Mouse (Mus musculus) limb, embryonic 15.5 days (tissue): Measurements from ENCODE around the gene Ptpn3. TPM values are rescaled to one million over a fixed set of nuclear protein-coding genes. Genes with fewer than 3 reads are reported as not detected.
A peak's percentile ranks its signal among the peaks of the same experiment; 100 is the strongest.

Experiments
- ATAC-seq: fragments of 200-750 bp; cut with Nextera tagmentation; 2 replicates; pipeline ENCODE4 v1.8.0; 2017; ENCODE audit warnings: low read depth, moderate TSS enrichment; ENCODE audit not compliant: insufficient number of reproducible peaks, low FRiP score, low TSS enrichment
- H3K27ac ChIP-seq: fragments of 300-500 bp; sonication (generic); 2 replicates; pipeline ENCODE4 v1.5.1; 2015; ENCODE audit warnings: moderate library complexity, mild to moderate bottlenecking, inconsistent platforms
- H3K27me3 ChIP-seq: fragments of 300-500 bp; sonication (generic); 2 replicates; pipeline ENCODE4 v1.6.1; 2015; ENCODE audit warnings: inconsistent platforms
- H3K36me3 ChIP-seq: fragments of 300-500 bp; sonication (generic); 2 replicates; pipeline ENCODE4 v1.6.1; 2015; ENCODE audit warnings: inconsistent platforms
- H3K4me1 ChIP-seq: fragments of 300-500 bp; sonication (generic); 2 replicates; pipeline ENCODE4 v1.6.1; 2015; ENCODE audit warnings: inconsistent platforms
- H3K4me2 ChIP-seq: fragments of 300-500 bp; sonication (generic); 2 replicates; pipeline ENCODE4 v1.6.1; 2015; ENCODE audit warnings: mild to moderate bottlenecking, inconsistent platforms
- H3K4me3 ChIP-seq: fragments of 300-500 bp; sonication (generic); 2 replicates; pipeline ENCODE4 v1.5.1; 2015; ENCODE audit warnings: mild to moderate bottlenecking, inconsistent platforms
- H3K9ac ChIP-seq: fragments of 300-500 bp; sonication (generic); 2 replicates; pipeline ENCODE4 v1.6.1; 2015; ENCODE audit warnings: inconsistent platforms
- H3K9me3 ChIP-seq: fragments of 300-500 bp; sonication (generic); 2 replicates; pipeline ENCODE4 v1.6.1; 2016; ENCODE audit warnings: inconsistent platforms
- WGBS: fragments of 180-500 bp; shearing (Covaris S2); methylation state at CpG from one replicate; pipeline ENCODE4 v1.1.7; 2015; 5-methylcytosine and 5-hydroxymethylcytosine counted together
- polyA plus RNA-seq: library from polyadenylated mRNA; unstranded; fragments of >200 nt; fragmentation: Nextera tagmentation; extraction: Ambion mirVana; gene quantifications from 2 replicates; pipeline ENCODE4 v1.2.1, GENCODE M21; 2015

Gene Ptpn3
- polyA plus RNA-seq, 1 experiment from 2014 or later, result 3.3 TPM

GRCm38 (mm10) chr4:57183493-57183892 is 118.1 kb downstream of the Ptpn3 start:
- H3K27me3 ChIP-seq, result no peaks in the 10 kb centered on the region
- no peak overlapping the region for H3K4me3 ChIP-seq
- H3K9ac ChIP-seq, result no peak overlapping the region
- peaks cover 4% of the 10 kb centered on the region; the same call in 1 of the 2 replicates for H3K4me1 ChIP-seq
- no peak overlapping the region for H3K27ac ChIP-seq
- no peaks in the 10 kb centered on the region for H3K9me3 ChIP-seq
- ATAC-seq, result no peak
- H3K4me2 ChIP-seq, result no peak overlapping the region
- 51% methylated on average over 4 of the region's 4 CpGs for WGBS
- no peaks in the 10 kb centered on the region for H3K36me3 ChIP-seq

GRCm38 (mm10) chr4:57181538-57181937 is 120.1 kb downstream of the Ptpn3 start:
- WGBS, result 62% methylated on average over 1 of the region's 1 CpGs
- Histone ChIP-seq H3K4me1 (peaks cover 4% of the 10 kb centered on the region; the same call in 1 of the 2 replicates), H3K27me3 (no peaks in the 10 kb centered on the region), H3K9me3 (no peaks in the 10 kb centered on the region), H3K4me2 (no peak overlapping the region), H3K27ac (no peak overlapping the region), H3K4me3 (no peak overlapping the region), H3K36me3 (no peaks in the 10 kb centered on the region), H3K9ac (no peak overlapping the region)
- ATAC-seq, result no peak

GRCm38 (mm10) chr4:57178881-57179280 is 122.8 kb downstream of the Ptpn3 start:
- H3K27me3 ChIP-seq, result no peaks in the 10 kb centered on the region
- H3K36me3 ChIP-seq, result no peaks in the 10 kb centered on the region
- ATAC-seq, result no peak
- no peaks in the 10 kb centered on the region for H3K4me1 ChIP-seq
- H3K4me3 ChIP-seq, result no peak overlapping the region
- WGBS, result 67% methylated on average over 4 of the region's 4 CpGs
- no peaks in the 10 kb centered on the region for H3K9me3 ChIP-seq
- no peak overlapping the region for H3K4me2 ChIP-seq
- H3K9ac ChIP-seq, result no peak overlapping the region
- H3K27ac ChIP-seq, result no peak overlapping the region

- Histone ChIP-seq H3K4me2 (no peak overlapping the region), H3K27ac (no peak overlapping the region), H3K9me3 (no peaks in the 10 kb centered on the region), H3K4me3 (no peak overlapping the region), H3K27me3 (no peaks in the 10 kb centered on the region), H3K4me1 (0 out of 2 replicates have a peak, but pooled peaks cover 9% of the 10 kb centered on the region), H3K9ac (no peak overlapping the region), H3K36me3 (no peaks in the 10 kb centered on the region)
- WGBS, result 64% methylated on average over 10 of the region's 10 CpGs
- no peak for ATAC-seq
These were observed 126.3 kb downstream of the Ptpn3 start for GRCm38 (mm10) chr4:57175329-57175728.

GRCm38 (mm10) chr4:57172861-57173260 is 128.8 kb downstream of the Ptpn3 start:
- Histone ChIP-seq H3K4me3 (no peak overlapping the region), H3K27ac (no peak overlapping the region), H3K36me3 (no peaks in the 10 kb centered on the region), H3K4me1 (peaks cover 9% of the 10 kb centered on the region; the same call in 1 of the 2 replicates), H3K4me2 (no peak overlapping the region), H3K27me3 (no peaks in the 10 kb centered on the region), H3K9me3 (no peaks in the 10 kb centered on the region), H3K9ac (no peak overlapping the region)
- ATAC-seq, result no peak
- 58% methylated on average over 8 of the region's 8 CpGs for WGBS

- H3K36me3 ChIP-seq, result no peaks in the 10 kb centered on the region
- no peak overlapping the region for H3K9ac ChIP-seq
- no peaks in the 10 kb centered on the region for H3K9me3 ChIP-seq
- whole genome bisulfite sequencing, result 41% methylated on average over 5 of the region's 5 CpGs
- H3K27me3 ChIP-seq, result no peaks in the 10 kb centered on the region
- peaks cover 14% of the 10 kb centered on the region for H3K4me1 ChIP-seq
- 0 out of 2 replicates have a peak overlapping the region, but pooled peaks have one; percentile 11 for H3K27ac ChIP-seq
- no peak for ATAC-seq
- H3K4me2 ChIP-seq, result no peak overlapping the region
- no peak overlapping the region for H3K4me3 ChIP-seq
These were observed 129.8 kb downstream of the Ptpn3 start for GRCm38 (mm10) chr4:57171817-57172216.

GRCm38 (mm10) chr4:57168680-57169079 is 133.0 kb downstream of the Ptpn3 start:
- no peak overlapping the region for H3K27ac ChIP-seq
- no peaks in the 10 kb centered on the region for H3K9me3 ChIP-seq
- no peak overlapping the region for H3K4me3 ChIP-seq
- peaks cover 16% of the 10 kb centered on the region for H3K4me1 ChIP-seq
- ATAC-seq, result no peak
- H3K4me2 ChIP-seq, result no peak overlapping the region
- H3K36me3 ChIP-seq, result no peaks in the 10 kb centered on the region
- H3K9ac ChIP-seq, result no peak overlapping the region
- H3K27me3 ChIP-seq, result no peaks in the 10 kb centered on the region
- WGBS, result 62% methylated on average over 3 of the region's 3 CpGs

- H3K27ac ChIP-seq, result no peak overlapping the region
- H3K4me2 ChIP-seq, result no peak overlapping the region
- WGBS, result 79% methylated on average over 1 of the region's 1 CpGs
- no peak overlapping the region for H3K9ac ChIP-seq
- no peaks in the 10 kb centered on the region for H3K36me3 ChIP-seq
- no peak overlapping the region for H3K4me3 ChIP-seq
- ATAC-seq, result no peak
- peaks cover 18% of the 10 kb centered on the region for H3K4me1 ChIP-seq
- no peaks in the 10 kb centered on the region for H3K9me3 ChIP-seq
- H3K27me3 ChIP-seq, result no peaks in the 10 kb centered on the region
These were observed 133.4 kb downstream of the Ptpn3 start for GRCm38 (mm10) chr4:57168277-57168676.

GRCm38 (mm10) chr4:57166922-57167870 is 134.4 kb downstream of the Ptpn3 start:
- H3K9ac ChIP-seq, result no peak overlapping the region
- no peak overlapping the region for H3K27ac ChIP-seq
- WGBS, result 45% methylated on average over 12 of the region's 12 CpGs
- no peak overlapping the region for H3K4me2 ChIP-seq
- no peaks in the 10 kb centered on the region for H3K9me3 ChIP-seq
- H3K4me1 ChIP-seq, result peaks cover 16% of the 10 kb centered on the region
- no peak overlapping the region for H3K4me3 ChIP-seq
- no peak for ATAC-seq
- no peaks in the 10 kb centered on the region for H3K36me3 ChIP-seq
- H3K27me3 ChIP-seq, result no peaks in the 10 kb centered on the region

- Histone ChIP-seq H3K4me3 (no peak overlapping the region), H3K36me3 (no peaks in the 10 kb centered on the region), H3K9ac (no peak overlapping the region), H3K9me3 (no peaks in the 10 kb centered on the region), H3K27me3 (no peaks in the 10 kb centered on the region), H3K4me2 (no peak overlapping the region), H3K27ac (no peak overlapping the region), H3K4me1 (peaks cover 16% of the 10 kb centered on the region)
- no peak for ATAC-seq
- WGBS, result 69% methylated on average over 3 of the region's 3 CpGs
These were observed 136.0 kb downstream of the Ptpn3 start for GRCm38 (mm10) chr4:57165654-57166053.

GRCm38 (mm10) chr4:57164578-57165210 is 136.9 kb downstream of the Ptpn3 start:
- WGBS, result 81% methylated on average over 9 of the region's 9 CpGs
- no peak for ATAC-seq
- H3K27ac ChIP-seq, result peak overlapping the region; percentile 18; the same call in 1 of the 2 replicates

More at GRCm38 (mm10) chr4:57164578-57165210, 136.9 kb downstream of the Ptpn3 start:
- Histone ChIP-seq H3K4me1 (peaks cover 16% of the 10 kb centered on the region), H3K27me3 (no peaks in the 10 kb centered on the region), H3K4me2 (no peak overlapping the region), H3K9me3 (no peaks in the 10 kb centered on the region), H3K36me3 (no peaks in the 10 kb centered on the region), H3K4me3 (no peak overlapping the region), H3K9ac (no peak overlapping the region)
